Mouse (Mus musculus) heart, embryonic 14.5 days (tissue): ENCODE data around the gene Rbms3. TPM values are rescaled to one million over a fixed set of nuclear protein-coding genes. Genes with fewer than 3 reads are reported as not detected.

Experiments
- ATAC-seq: fragments of 200-750 bp; cut with Nextera tagmentation; 2 replicates; pipeline ENCODE4 v1.8.0; 2017; ENCODE audit warnings: low read depth, moderate TSS enrichment; ENCODE audit not compliant: insufficient number of reproducible peaks, insufficient read depth, low FRiP score
- H3K27ac ChIP-seq, 2 experiments: fragments of 200-500 bp in 1 of 2; fragments of 300-500 bp in 1 of 2; sonication (generic) in 1 of 2; replicated peaks in 1 of 2; 2 replicates each; pipeline ENCODE4 v1.5.1; 2012 to 2014; ENCODE audit warnings: low read depth in 2 of 2, low read length in 2 of 2, control low read depth in 1 of 2, mild to moderate bottlenecking in 1 of 2, mixed read lengths in 1 of 2; ENCODE audit not compliant: control insufficient read depth in 1 of 2, insufficient read depth in 1 of 2
- H3K27me3 ChIP-seq: fragments of 300-500 bp; sonication (generic); 2 replicates; pipeline ENCODE4 v1.6.1; 2014; ENCODE audit warnings: mild to moderate bottlenecking, low read length, control low read depth; ENCODE audit not compliant: control insufficient read depth, insufficient read depth
- H3K36me3 ChIP-seq: fragments of 300-500 bp; sonication (generic); 2 replicates; pipeline ENCODE4 v1.6.1; 2014; ENCODE audit warnings: mild to moderate bottlenecking, control low read depth, low read length, mixed read lengths; ENCODE audit not compliant: control insufficient read depth, insufficient read depth
- H3K4me1 ChIP-seq, 2 experiments: fragments of 200-500 bp in 1 of 2; fragments of 300-500 bp in 1 of 2; sonication (generic) in 1 of 2; 2 replicates each; pipeline ENCODE4 v1.6.1; 2012 to 2014; ENCODE audit warnings: low read length in 2 of 2, control low read depth in 1 of 2, mixed read lengths in 1 of 2; ENCODE audit not compliant: control insufficient read depth in 2 of 2, insufficient read depth in 2 of 2
- H3K4me2 ChIP-seq: fragments of 300-500 bp; sonication (generic); 2 replicates; pipeline ENCODE4 v1.6.1; 2014; ENCODE audit warnings: mild to moderate bottlenecking, low read length
- H3K4me3 ChIP-seq, 2 experiments: fragments of 200-500 bp in 1 of 2; fragments of 300-500 bp in 1 of 2; sonication (generic) in 1 of 2; 2 replicates each; pipeline ENCODE4 v1.5.1; 2012 to 2014; ENCODE audit warnings: low read length in 2 of 2, mild to moderate bottlenecking in 2 of 2, control low read depth in 1 of 2, low read depth in 1 of 2, moderate library complexity in 1 of 2; ENCODE audit not compliant: control insufficient read depth in 1 of 2, insufficient read depth in 1 of 2
- H3K9ac ChIP-seq: fragments of 300-500 bp; sonication (generic); 2 replicates; pipeline ENCODE4 v1.6.1; 2014; ENCODE audit warnings: mild to moderate bottlenecking, low read length
- H3K9me3 ChIP-seq: fragments of 300-500 bp; sonication (generic); 2 replicates; pipeline ENCODE4 v1.6.1; 2016; ENCODE audit warnings: low read length, control low read depth; ENCODE audit not compliant: control insufficient read depth
- WGBS: fragments of 180-500 bp; shearing (Covaris S2); extraction: QIAGEN DNeasy Blood & Tissue Kit; methylation state at CpG from one replicate; pipeline ENCODE4 v1.1.7; 2014; 5-methylcytosine and 5-hydroxymethylcytosine counted together
- polyA plus RNA-seq: library from polyadenylated mRNA; unstranded; fragments of >200 nt; fragmentation: Nextera tagmentation; extraction: Ambion mirVana; gene quantifications from 2 replicates; pipeline ENCODE4 v1.2.1, GENCODE M21; 2014

Rbms3 gene
- polyA plus RNA-seq, 1 experiment from 2014 or later, result 39.4 TPM

- 86% methylated on average over 3 of the region's 3 CpGs for WGBS
- ATAC-seq, result no peak
- H3K9me3 ChIP-seq, result no peaks in the 10 kb centered on the region
- no peak overlapping the region for H3K4me3 ChIP-seq
- no peaks in the 10 kb centered on the region for H3K36me3 ChIP-seq
- H3K9ac ChIP-seq, result no peak overlapping the region
- H3K4me1 ChIP-seq, result no peaks in the 10 kb centered on the region
- no peak overlapping the region for H3K4me2 ChIP-seq
- no peaks in the 10 kb centered on the region for H3K27me3 ChIP-seq
- no peak overlapping the region for H3K27ac ChIP-seq
Observed at GRCm38 (mm10) chr9:116946787-116947186, 682.9 kb downstream of the Rbms3 start.

DNA sequence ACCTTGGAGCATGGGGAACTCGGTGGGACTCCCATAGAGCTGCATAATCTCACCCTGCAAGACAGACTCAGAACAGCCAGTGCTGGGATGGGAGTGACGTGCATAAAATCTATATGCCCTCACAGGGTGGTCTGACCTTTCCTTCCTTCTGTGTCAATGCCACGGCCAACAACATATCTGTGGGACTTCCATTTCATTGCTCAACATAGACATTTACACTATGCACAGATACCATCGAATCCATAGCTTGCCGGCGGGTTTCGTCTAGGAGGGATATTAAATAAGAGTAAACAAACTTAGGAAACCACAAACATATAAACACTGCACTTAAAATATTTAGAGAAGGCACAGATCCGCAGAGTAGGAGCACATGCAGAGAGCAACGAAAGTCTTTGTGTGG lies 684.0 kb downstream of the Rbms3 start:
- WGBS, result 88% methylated on average over 9 of the region's 9 CpGs
- no peaks in the 10 kb centered on the region for H3K9me3 ChIP-seq
- H3K27ac ChIP-seq, result no peak overlapping the region
- no peaks in the 10 kb centered on the region for H3K27me3 ChIP-seq
- H3K9ac ChIP-seq, result no peak overlapping the region
- no peaks in the 10 kb centered on the region for H3K4me1 ChIP-seq
- no peak for ATAC-seq
- H3K36me3 ChIP-seq, result no peaks in the 10 kb centered on the region
- H3K4me3 ChIP-seq, result no peak overlapping the region
- no peak overlapping the region for H3K4me2 ChIP-seq

DNA sequence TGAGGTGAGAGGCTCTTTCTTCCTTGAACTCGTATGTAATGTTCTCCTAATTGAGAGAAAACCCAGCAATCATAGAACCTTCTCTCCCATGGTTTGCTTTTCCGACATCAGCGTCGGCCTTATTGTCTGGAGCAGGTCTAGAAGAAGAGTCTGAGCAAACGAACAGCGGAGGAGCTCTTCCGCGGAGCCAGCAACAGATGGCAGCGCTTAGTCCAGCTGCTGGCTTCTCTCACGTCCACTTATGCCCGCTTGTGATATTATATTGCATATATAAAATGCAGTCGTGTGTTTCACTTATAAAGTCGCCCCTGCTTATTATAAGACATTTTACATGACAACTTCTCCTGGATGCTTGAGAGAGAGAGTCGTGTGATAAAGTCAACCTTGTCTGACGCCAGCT lies 685.8 kb downstream of the Rbms3 start:
- H3K36me3 ChIP-seq, result no peaks in the 10 kb centered on the region
- H3K4me1 ChIP-seq, result no peaks in the 10 kb centered on the region
- H3K4me3 ChIP-seq, result no peak overlapping the region
- H3K9ac ChIP-seq, result no peak overlapping the region
- ATAC-seq, result no peak
- no peak overlapping the region for H3K4me2 ChIP-seq
- WGBS, result 83% methylated on average over 15 of the region's 15 CpGs
- H3K27ac ChIP-seq, result no peak overlapping the region
- H3K9me3 ChIP-seq, result no peaks in the 10 kb centered on the region
- no peaks in the 10 kb centered on the region for H3K27me3 ChIP-seq

- H3K4me1 ChIP-seq, result no peaks in the 10 kb centered on the region
- H3K27me3 ChIP-seq, result no peaks in the 10 kb centered on the region
- 73% methylated on average over 4 of the region's 4 CpGs for WGBS
- no peak overlapping the region for H3K4me2 ChIP-seq
- no peak overlapping the region for H3K9ac ChIP-seq
- H3K36me3 ChIP-seq, result no peaks in the 10 kb centered on the region
- H3K27ac ChIP-seq, result no peak overlapping the region
- no peak for ATAC-seq
- no peaks in the 10 kb centered on the region for H3K9me3 ChIP-seq
- H3K4me3 ChIP-seq, result no peak overlapping the region
Observed at GRCm38 (mm10) chr9:116941116-116941515, 688.6 kb downstream of the Rbms3 start.

DNA sequence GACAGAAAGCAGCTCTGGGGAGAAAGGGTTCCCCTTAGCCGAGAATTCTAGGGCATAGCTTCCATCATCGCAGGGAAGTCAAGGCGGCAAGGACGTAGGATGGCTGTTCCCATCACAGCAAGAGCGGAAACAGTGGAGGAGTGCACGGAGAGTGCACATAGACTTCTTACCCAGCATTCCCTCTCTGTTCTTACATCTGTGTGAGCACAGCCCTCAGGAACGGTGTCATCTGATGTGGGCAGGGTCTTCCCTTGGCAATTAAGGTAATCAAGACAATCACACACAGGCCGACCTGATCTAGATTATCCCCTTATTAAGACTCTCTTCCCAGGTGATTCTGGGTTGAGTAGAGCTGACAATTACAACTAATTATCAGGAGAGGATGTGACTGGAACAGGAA lies 689.0 kb downstream of the Rbms3 start:
- WGBS, result 82% methylated on average over 8 of the region's 8 CpGs
- Histone ChIP-seq H3K4me1 (no peaks in the 10 kb centered on the region), H3K27ac (no peak overlapping the region), H3K9me3 (no peaks in the 10 kb centered on the region), H3K27me3 (no peaks in the 10 kb centered on the region), H3K4me2 (no peak overlapping the region), H3K36me3 (no peaks in the 10 kb centered on the region), H3K4me3 (no peak overlapping the region), H3K9ac (no peak overlapping the region)
- ATAC-seq, result no peak

- no peak for ATAC-seq
- Histone ChIP-seq H3K27ac (no peak overlapping the region), H3K27me3 (no peaks in the 10 kb centered on the region), H3K4me3 (no peak overlapping the region), H3K36me3 (no peaks in the 10 kb centered on the region), H3K4me1 (peaks cover 0 to 3% of the 10 kb centered on the region in 2 experiments; a peak in 1 of 4 replicates), H3K9ac (no peak overlapping the region), H3K9me3 (no peaks in the 10 kb centered on the region), H3K4me2 (no peak overlapping the region)
- 68% methylated on average over 10 of the region's 10 CpGs for WGBS
Observed at GRCm38 (mm10) chr9:116928338-116928737, 701.4 kb downstream of the Rbms3 start.

- Histone ChIP-seq H3K4me2 (no peak overlapping the region), H3K9ac (no peak overlapping the region), H3K9me3 (no peaks in the 10 kb centered on the region), H3K4me1 (no peaks in the 10 kb centered on the region), H3K4me3 (no peak overlapping the region), H3K27ac (no peak overlapping the region), H3K27me3 (no peaks in the 10 kb centered on the region), H3K36me3 (no peaks in the 10 kb centered on the region)
- no peak for ATAC-seq
- 80% methylated on average over 8 of the region's 8 CpGs for WGBS
Observed at GRCm38 (mm10) chr9:116923151-116923550, 706.6 kb downstream of the Rbms3 start.

GRCm38 (mm10) chr9:116922561-116922960 lies 707.2 kb downstream of the Rbms3 start:
- 77% methylated on average over 3 of the region's 3 CpGs for WGBS
- H3K4me2 ChIP-seq, result no peak overlapping the region

More at GRCm38 (mm10) chr9:116922561-116922960, 707.2 kb downstream of the Rbms3 start:
- H3K27me3 ChIP-seq, result no peaks in the 10 kb centered on the region
- H3K4me3 ChIP-seq, result no peak overlapping the region
- no peaks in the 10 kb centered on the region for H3K9me3 ChIP-seq
- ATAC-seq, result no peak
- no peak overlapping the region for H3K27ac ChIP-seq
- H3K36me3 ChIP-seq, result no peaks in the 10 kb centered on the region
- H3K4me1 ChIP-seq, result no peaks in the 10 kb centered on the region
- H3K9ac ChIP-seq, result no peak overlapping the region
